Mouse (Mus musculus) liver, embryonic 14.5 days (tissue): ENCODE measurements at regions not wholly inside any gene's neighbourhood (a gene's known extent, or its start where the extent isn't known, plus 50 kb on each side); places are given as distances from the start of the nearest gene placed in this dataset.

Experiments used
- CTCF ChIP-seq: IDR thresholded peaks from 2 replicates; pipeline ENCODE4 v1.5.1; 2016; ENCODE audit warnings: antibody characterized with exemption, low read depth, control low read depth
- EP300 ChIP-seq: IDR thresholded peaks from 2 replicates; pipeline ENCODE4 v1.6.1; 2016; ENCODE audit warnings: antibody characterized with exemption, low read depth

- no peak for TF ChIP-seq CTCF
- no peak for TF ChIP-seq EP300
These were observed 195.2 kb upstream of the Ccdc54 start for GRCm38 (mm10) chr16:50786199-50786598.
